Comparison of ENCODE assay signal across 12 mouse cellular contexts in the genomic region with DNA sequence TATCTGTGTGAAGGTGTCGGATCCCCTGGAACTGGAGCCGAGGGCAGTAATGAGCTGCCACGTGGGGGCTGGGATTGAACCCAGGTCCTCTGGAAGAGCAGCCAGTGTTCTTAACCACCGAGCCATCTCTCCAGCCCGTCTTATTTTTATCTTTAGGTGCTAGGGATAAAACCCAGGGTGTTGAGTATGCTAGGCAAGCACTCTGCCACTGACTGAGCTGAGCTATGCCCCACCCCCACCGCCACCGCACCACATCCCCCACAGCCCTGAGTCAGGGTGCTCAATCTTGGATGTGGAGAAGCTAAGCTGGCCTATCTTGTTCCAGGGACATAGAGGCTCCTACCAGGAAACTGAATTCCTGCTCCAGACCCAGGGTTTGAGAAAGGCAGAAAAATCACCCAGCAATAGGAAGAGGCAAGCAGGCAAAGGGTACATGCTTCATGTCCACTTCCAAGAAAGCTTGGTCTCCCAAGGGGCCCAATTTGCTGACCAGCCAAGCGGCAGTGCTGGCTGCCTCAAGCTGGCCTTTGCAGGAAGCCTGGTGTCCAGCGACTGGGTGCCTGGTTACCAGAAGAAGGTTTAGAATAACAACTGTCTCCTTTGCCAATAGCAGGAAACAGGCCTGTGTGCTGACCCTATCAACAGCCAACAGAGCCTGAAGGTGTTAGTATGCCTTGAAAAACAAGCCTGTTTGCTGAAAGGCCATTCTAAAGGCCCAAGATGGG. TPM values are rescaled to one million over a fixed set of nuclear protein-coding genes. Genes with fewer than 3 reads are reported as not detected.
DNase-seq lines count a peak whose midpoint lies in the region; ATAC-seq and TF ChIP-seq lines count a peak whose summit lies in the region.
"Had no signal": no experiment of that assay in that cellular context is flagged by ENCODE, and none has a peak within 500 bp of the region (broad histone marks: within the 10 kb centered on the region; RNA-seq: fewer than 3 reads in every experiment).

No protein-coding gene starts in this region.

- no peaks in the 10 kb centered on the region for H3K27me3 ChIP-seq in heart, postnatal 0 days (ENCODE audit: control insufficient read depth, insufficient read depth, low read length)
- H3K27me3 ChIP-seq in liver, embryonic 11.5 days (replicated peaks; ENCODE audit: control insufficient read depth, insufficient read depth, low read length) = no peaks in the 10 kb centered on the region
- H3K27me3 ChIP-seq: hindbrain, embryonic 15.5 days; limb, embryonic 12.5 days had no signal

- peak; percentile 37 for DNase-seq in kidney, adult 11 months
- DNase-seq in kidney, adult 18-20 months = no peak
- DNase-seq in NIH3T3 (ENCODE audit: low read depth) = peak; percentile 22
- DNase-seq in frontal cortex, postnatal 14 days (ENCODE audit: low spot score in 2 of 2) = peak; percentile 15 to 38
- DNase-seq in heart, postnatal 0 days (ENCODE audit: low spot score) = peak; percentile 19
- DNase-seq in spleen, postnatal 36 days (ENCODE audit: low spot score in 2 of 2) = no peak
- DNase-seq in liver, embryonic 11.5 days (ENCODE audit: low spot score) = no peak
- DNase-seq in spleen, postnatal 10 days (ENCODE audit: low spot score in 2 of 2) = no peak
- DNase-seq: cerebellum, adult 9-11 months; lung, postnatal 10 days had no signal

- WGBS in heart, postnatal 0 days = 57% methylated on average over 9 of the region's 9 CpGs
- WGBS in liver, embryonic 11.5 days = 60% methylated on average over 9 of the region's 9 CpGs

- H3K36me3 ChIP-seq in heart, postnatal 0 days (replicated peaks; ENCODE audit: control insufficient read depth, insufficient read depth, low read length) = peaks cover 25% of the 10 kb centered on the region
- peaks cover 13% of the 10 kb centered on the region for H3K36me3 ChIP-seq in liver, embryonic 11.5 days (ENCODE audit: control insufficient read depth, insufficient read depth, low read length)

- H3K4me3 ChIP-seq in heart, postnatal 0 days (ENCODE audit: low read depth, low read length) = no peak overlapping the region
- H3K4me3 ChIP-seq in liver, embryonic 11.5 days (ENCODE audit: low read depth, low read length) = no peak overlapping the region
- H3K4me3 ChIP-seq: hindbrain, embryonic 15.5 days; limb, embryonic 12.5 days had no signal

- no peaks in the 10 kb centered on the region for H3K9me3 ChIP-seq in heart, postnatal 0 days (replicated peaks; ENCODE audit: control insufficient read depth, low read length)
- H3K9me3 ChIP-seq in liver, embryonic 11.5 days (ENCODE audit: control insufficient read depth, low read length) = no peaks in the 10 kb centered on the region
- H3K9me3 ChIP-seq: hindbrain, embryonic 15.5 days; limb, embryonic 12.5 days had no signal

- no peak overlapping the region for H3K9ac ChIP-seq in heart, postnatal 0 days (replicated peaks; ENCODE audit: low read depth, low read length)
- H3K9ac ChIP-seq in liver, embryonic 11.5 days (ENCODE audit: low read depth, low read length) = no peak overlapping the region
- H3K9ac ChIP-seq: hindbrain, embryonic 15.5 days; limb, embryonic 12.5 days had no signal

- TF ChIP-seq CTCF in heart, postnatal 0 days (IDR thresholded peaks at IDR 0.05; ENCODE audit: low read depth) = no peak

- H3K4me1 ChIP-seq in heart, postnatal 0 days (ENCODE audit: control insufficient read depth, insufficient read depth) = no peaks in the 10 kb centered on the region
- H3K4me1 ChIP-seq in liver, embryonic 11.5 days (replicated peaks; ENCODE audit: control insufficient read depth, insufficient read depth, low read length) = no peaks in the 10 kb centered on the region
- H3K4me1 ChIP-seq: hindbrain, embryonic 15.5 days; limb, embryonic 12.5 days had no signal

- H3K4me2 ChIP-seq in heart, postnatal 0 days (ENCODE audit: low read depth, low read length) = no peak overlapping the region
- no peak overlapping the region for H3K4me2 ChIP-seq in liver, embryonic 11.5 days
- H3K4me2 ChIP-seq: hindbrain, embryonic 15.5 days; limb, embryonic 12.5 days had no signal

- H3K27ac ChIP-seq in heart, postnatal 0 days (ENCODE audit: low read depth) = peak overlapping the region; percentile 5
- H3K27ac ChIP-seq in liver, embryonic 11.5 days (ENCODE audit: low read depth, low read length) = no peak overlapping the region
- H3K27ac ChIP-seq: hindbrain, embryonic 15.5 days; limb, embryonic 12.5 days had no signal

- TF ChIP-seq EP300 in heart, postnatal 0 days (IDR thresholded peaks at IDR 0.05; ENCODE audit: low read depth) = no peak

- 0 out of 2 replicates have a peak, but pooled peaks have one; percentile 18 for ATAC-seq in heart, postnatal 0 days (ENCODE audit: insufficient read depth, low read depth)
- no peak for ATAC-seq in liver, embryonic 11.5 days (replicated peaks; ENCODE audit: low FRiP score)

RNA-seq across cellular contexts. Expression of gene Chchd2, which starts 9.4 kb away (rescaled TPM):
- total RNA-seq in heart, postnatal 0 days (2014; rRNA removed; ENCODE audit: low replicate concordance) = 2,460 and 2,937 TPM in 2 replicates
- polyA plus RNA-seq in heart, postnatal 0 days (2015; fragmentation: Nextera tagmentation; extraction: Ambion mirVana) = 1,505 and 1,584 TPM in 2 replicates
- polyA plus RNA-seq in liver, embryonic 11.5 days (2014; fragmentation: Nextera tagmentation; extraction: Ambion mirVana) = 991 and 1,008 TPM in 2 replicates

RNA-seq across cellular contexts. Expression of gene Zbed5, which starts 17.6 kb away (rescaled TPM):
- total RNA-seq in heart, postnatal 0 days (2014; rRNA removed; ENCODE audit: low replicate concordance) = 0.27 and 1.4 TPM in 2 replicates
- 1.4 and 1.5 TPM in 2 replicates for polyA plus RNA-seq in heart, postnatal 0 days (2015; fragmentation: Nextera tagmentation; extraction: Ambion mirVana)
- 3.8 and 4.9 TPM in 2 replicates for polyA plus RNA-seq in liver, embryonic 11.5 days (2014; fragmentation: Nextera tagmentation; extraction: Ambion mirVana)

RNA-seq across cellular contexts. Expression of gene Phkg1, which starts 20.5 kb away (rescaled TPM):
- total RNA-seq in heart, postnatal 0 days (2014; rRNA removed; ENCODE audit: low replicate concordance) = 3.1 and 9.6 TPM in 2 replicates
- polyA plus RNA-seq in heart, postnatal 0 days (2015; fragmentation: Nextera tagmentation; extraction: Ambion mirVana) = 2.5 and 3.4 TPM in 2 replicates
- polyA plus RNA-seq in liver, embryonic 11.5 days (2014; fragmentation: Nextera tagmentation; extraction: Ambion mirVana) = 0.22 and 0.29 TPM in 2 replicates

RNA-seq across cellular contexts. Expression of gene Nupr1l, which starts 30.4 kb away (rescaled TPM):
- 0.08 and 0.38 TPM in 2 replicates for total RNA-seq in heart, postnatal 0 days (2014; rRNA removed; ENCODE audit: low replicate concordance)
- polyA plus RNA-seq in heart, postnatal 0 days (2015; fragmentation: Nextera tagmentation; extraction: Ambion mirVana) = 2.7 and 3.5 TPM in 2 replicates
- polyA plus RNA-seq in liver, embryonic 11.5 days (2014; fragmentation: Nextera tagmentation; extraction: Ambion mirVana) = 0.84 and 1.4 TPM in 2 replicates

RNA-seq across cellular contexts. Expression of gene Sumf2, which starts 31.1 kb away (rescaled TPM):
- 14.9 and 26.2 TPM in 2 replicates for total RNA-seq in heart, postnatal 0 days (2014; rRNA removed; ENCODE audit: low replicate concordance)
- 12.8 and 14.5 TPM in 2 replicates for polyA plus RNA-seq in heart, postnatal 0 days (2015; fragmentation: Nextera tagmentation; extraction: Ambion mirVana)
- polyA plus RNA-seq in liver, embryonic 11.5 days (2014; fragmentation: Nextera tagmentation; extraction: Ambion mirVana) = 59.7 and 61.1 TPM in 2 replicates

Comparison
In these comparisons a context has a peak if more than half of its experiments do, and no peak if none do; other contexts are left out.
1. DNase-seq: peak in kidney, adult 11 months (single experiment), NIH3T3 (single experiment), frontal cortex, postnatal 14 days (2 of 2) and heart, postnatal 0 days (single experiment); none in kidney, adult 18-20 months (single experiment), spleen, postnatal 36 days (0 of 2), liver, embryonic 11.5 days (single experiment) and spleen, postnatal 10 days (0 of 2).